Mouse (Mus musculus) small intestine, adult 2 months (tissue): ENCODE results near the gene Gm20388. TPM values are rescaled to one million over a fixed set of nuclear protein-coding genes. Genes with fewer than 3 reads are reported as not detected.
A peak's percentile ranks its signal among the peaks of the same experiment; 100 is the strongest.

ENCODE experiments used
- H3K27ac ChIP-seq: fragments of 200-500 bp; 2 replicates; pipeline ENCODE4 v1.5.1; 2012; ENCODE audit warnings: low read depth, low read length, control low read depth, inconsistent platforms; ENCODE audit not compliant: insufficient read depth
- H3K27me3 ChIP-seq: fragments of 200-500 bp; 2 replicates; pipeline ENCODE4 v1.6.1; 2012; ENCODE audit warnings: mild to moderate bottlenecking, moderate library complexity, low read length, inconsistent platforms; ENCODE audit not compliant: control insufficient read depth, insufficient read depth
- H3K36me3 ChIP-seq: fragments of 200-500 bp; 2 replicates; pipeline ENCODE4 v1.6.1; 2012; ENCODE audit warnings: mild to moderate bottlenecking, low read length, control low read depth, inconsistent platforms; ENCODE audit not compliant: control insufficient read depth, insufficient read depth
- H3K4me1 ChIP-seq: fragments of 200-500 bp; 2 replicates; pipeline ENCODE4 v1.6.1; 2012; ENCODE audit warnings: low read length, inconsistent platforms, mixed read lengths; ENCODE audit not compliant: control insufficient read depth, insufficient read depth, insufficient read length
- H3K4me3 ChIP-seq: fragments of 200-500 bp; 2 replicates; pipeline ENCODE4 v1.5.1; 2012; ENCODE audit warnings: low read depth, mild to moderate bottlenecking, control low read depth, inconsistent platforms, low read length, moderate library complexity
- CTCF ChIP-seq: fragments of 200-500 bp; IDR thresholded peaks from 2 replicates; pipeline ENCODE4 v1.5.1; 2012; ENCODE audit warnings: low read depth, mild to moderate bottlenecking, control low read depth, inconsistent platforms, low read length, moderate library complexity, mixed read lengths; ENCODE audit not compliant: insufficient replicate concordance, insufficient read length; ENCODE audit errors: extremely low read depth
- POLR2A ChIP-seq: fragments of 200-500 bp; IDR thresholded peaks from 2 replicates; pipeline ENCODE4 v1.6.1; 2012; ENCODE audit warnings: low read depth, mild to moderate bottlenecking, control low read depth, inconsistent platforms, low read length, moderate library complexity
- WGBS: fragments of 180-500 bp; shearing (Covaris S2); methylation state at CpG from one replicate; pipeline ENCODE4 v1.1.7; 2018; 5-methylcytosine and 5-hydroxymethylcytosine counted together
- polyA plus RNA-seq: library from polyadenylated mRNA; depleted of rRNA; stranded (reverse); fragments of >200 nt; gene quantifications from 2 replicates; pipeline ENCODE4 v1.2.3, GENCODE M21; 2012

The Gm20388 gene
- polyA plus RNA-seq, 1 experiment, result 37.3 TPM

- Histone ChIP-seq H3K4me1 (peaks cover 4% of the 10 kb centered on the region), H3K36me3 (no peaks in the 10 kb centered on the region), H3K4me3 (no peak overlapping the region), H3K27ac (peak overlapping the region; percentile 44; the same call in 1 of the 2 replicates), H3K27me3 (no peaks in the 10 kb centered on the region)
- 80% methylated on average over 6 of the region's 6 CpGs for WGBS
- TF ChIP-seq CTCF (no peak), POLR2A (no peak)
Measured at GRCm38 (mm10) chr8:122702957-122703356, 2792.3 kb downstream of the Gm20388 start.

GRCm38 (mm10) chr8:122704612-122705011 lies 2794.0 kb downstream of the Gm20388 start:
- TF ChIP-seq CTCF (no peak), POLR2A (no peak)
- H3K27ac ChIP-seq, result no peak overlapping the region
- 66% methylated on average over 3 of the region's 3 CpGs for WGBS

DNA sequence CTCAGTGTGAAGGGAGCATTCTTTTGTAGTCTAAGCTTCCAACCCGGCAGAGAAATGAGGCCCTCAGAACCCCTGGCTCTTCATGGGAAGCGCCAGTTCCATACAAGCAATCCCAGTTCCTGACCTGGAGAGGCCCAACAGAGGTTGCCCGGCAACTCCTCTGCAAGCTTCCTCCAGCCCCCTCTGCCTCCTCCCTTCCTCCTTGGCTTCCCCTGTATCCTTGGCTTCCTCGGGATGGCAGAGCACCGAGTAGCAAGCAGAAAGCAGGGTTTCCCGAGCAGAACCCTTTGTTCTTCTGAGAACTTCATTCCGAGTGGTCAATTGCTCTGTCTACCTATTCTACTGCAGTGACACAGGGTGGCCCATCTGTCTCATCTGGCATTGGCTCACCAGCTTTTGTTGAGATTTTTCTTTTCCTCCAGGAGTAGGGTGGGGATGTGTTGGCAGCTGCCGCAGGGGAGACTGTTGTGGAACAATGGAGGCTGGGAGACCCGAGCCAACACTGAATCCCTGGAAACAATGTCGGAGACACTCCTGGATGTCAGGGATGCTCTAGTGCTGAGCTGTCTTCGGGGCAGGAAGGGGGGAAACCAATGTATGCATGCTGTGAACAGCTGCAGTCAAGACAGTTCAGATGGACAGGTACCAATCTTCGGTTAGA lies 2795.4 kb downstream of the Gm20388 start:
- H3K27ac ChIP-seq, result no peak overlapping the region
- H3K27me3 ChIP-seq, result no peaks in the 10 kb centered on the region; the same call in 1 of the 2 replicates
- 52% methylated on average over 12 of the region's 12 CpGs for WGBS
- no peak for TF ChIP-seq POLR2A
- TF ChIP-seq CTCF, result no peak
- H3K4me1 ChIP-seq, result peaks cover 11% of the 10 kb centered on the region
- H3K36me3 ChIP-seq, result no peaks in the 10 kb centered on the region
- H3K4me3 ChIP-seq, result no peak overlapping the region

More at GRCm38 (mm10) chr8:122704612-122705011, 2794.0 kb downstream of the Gm20388 start:
- Histone ChIP-seq H3K36me3 (no peaks in the 10 kb centered on the region), H3K4me1 (peaks cover 8% of the 10 kb centered on the region), H3K27me3 (no peaks in the 10 kb centered on the region; the same call in 1 of the 2 replicates), H3K4me3 (no peak overlapping the region)

DNA sequence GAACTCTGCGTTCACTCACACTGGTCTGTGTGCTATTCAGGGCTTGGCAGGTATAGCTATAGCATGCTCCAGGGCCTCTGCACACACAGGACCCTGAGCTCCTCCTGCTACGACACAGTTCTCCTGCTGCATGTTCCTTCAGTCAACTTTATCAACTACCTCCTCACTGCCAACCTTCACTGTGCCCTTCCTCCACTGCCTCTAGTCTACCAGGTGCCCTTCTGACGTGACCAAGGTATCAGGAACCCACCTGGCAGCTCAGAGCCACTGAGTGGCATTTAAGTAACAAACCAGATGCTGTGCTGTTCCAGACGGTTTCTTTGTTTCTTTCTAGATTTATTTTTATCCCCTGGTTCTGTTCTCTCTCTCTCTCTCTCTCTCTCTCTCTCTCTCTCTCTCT lies 2796.5 kb downstream of the Gm20388 start:
- Histone ChIP-seq H3K27ac (no peak overlapping the region), H3K36me3 (no peaks in the 10 kb centered on the region), H3K4me1 (peaks cover 14% of the 10 kb centered on the region), H3K4me3 (no peak overlapping the region), H3K27me3 (no peaks in the 10 kb centered on the region; the same call in 1 of the 2 replicates)
- TF ChIP-seq CTCF (no peak), POLR2A (no peak)
- WGBS, result 56% methylated on average over 4 of the region's 4 CpGs

- H3K36me3 ChIP-seq, result no peaks in the 10 kb centered on the region
Measured at GRCm38 (mm10) chr8:122709340-122710111, 2798.9 kb downstream of the Gm20388 start.

GRCm38 (mm10) chr8:122711480-122711879 lies 2800.8 kb downstream of the Gm20388 start:
- WGBS, result 64% methylated on average over 3 of the region's 3 CpGs
- Histone ChIP-seq H3K27me3 (no peaks in the 10 kb centered on the region; the same call in 1 of the 2 replicates), H3K27ac (no peak overlapping the region; the same call in 1 of the 2 replicates), H3K4me3 (no peak overlapping the region), H3K36me3 (no peaks in the 10 kb centered on the region), H3K4me1 (peaks cover 16% of the 10 kb centered on the region)
- TF ChIP-seq POLR2A (no peak), CTCF (no peak)

More at GRCm38 (mm10) chr8:122709340-122710111, 2798.9 kb downstream of the Gm20388 start:
- Histone ChIP-seq H3K27ac (no peak overlapping the region), H3K27me3 (no peaks in the 10 kb centered on the region; the same call in 1 of the 2 replicates), H3K4me1 (peaks cover 14% of the 10 kb centered on the region), H3K4me3 (peak overlapping the region; percentile 13; the same call in 1 of the 2 replicates)
- TF ChIP-seq CTCF, result no peak
- no peak for TF ChIP-seq POLR2A
- WGBS, result 28% methylated on average over 26 of the region's 26 CpGs

- 45% methylated on average over 11 of the region's 11 CpGs for WGBS
- Histone ChIP-seq H3K27me3 (no peaks in the 10 kb centered on the region; the same call in 1 of the 2 replicates), H3K36me3 (no peaks in the 10 kb centered on the region), H3K4me1 (peaks cover 16% of the 10 kb centered on the region), H3K27ac (no peak overlapping the region; the same call in 1 of the 2 replicates), H3K4me3 (no peak overlapping the region)
- TF ChIP-seq CTCF, result no peak
- TF ChIP-seq POLR2A, result no peak
Measured at GRCm38 (mm10) chr8:122711891-122712365, 2801.3 kb downstream of the Gm20388 start.
